Mouse (Mus musculus): Measurements from ENCODE around the gene Ptch2. TPM values are rescaled to one million over a fixed set of nuclear protein-coding genes. Genes with fewer than 3 reads are reported as not detected.

Ptch2 gene
- 4.0 and 4.5 TPM in 2 replicates for polyA plus RNA-seq (2014; fragmentation: Nextera tagmentation; extraction: Ambion mirVana)

DNA sequence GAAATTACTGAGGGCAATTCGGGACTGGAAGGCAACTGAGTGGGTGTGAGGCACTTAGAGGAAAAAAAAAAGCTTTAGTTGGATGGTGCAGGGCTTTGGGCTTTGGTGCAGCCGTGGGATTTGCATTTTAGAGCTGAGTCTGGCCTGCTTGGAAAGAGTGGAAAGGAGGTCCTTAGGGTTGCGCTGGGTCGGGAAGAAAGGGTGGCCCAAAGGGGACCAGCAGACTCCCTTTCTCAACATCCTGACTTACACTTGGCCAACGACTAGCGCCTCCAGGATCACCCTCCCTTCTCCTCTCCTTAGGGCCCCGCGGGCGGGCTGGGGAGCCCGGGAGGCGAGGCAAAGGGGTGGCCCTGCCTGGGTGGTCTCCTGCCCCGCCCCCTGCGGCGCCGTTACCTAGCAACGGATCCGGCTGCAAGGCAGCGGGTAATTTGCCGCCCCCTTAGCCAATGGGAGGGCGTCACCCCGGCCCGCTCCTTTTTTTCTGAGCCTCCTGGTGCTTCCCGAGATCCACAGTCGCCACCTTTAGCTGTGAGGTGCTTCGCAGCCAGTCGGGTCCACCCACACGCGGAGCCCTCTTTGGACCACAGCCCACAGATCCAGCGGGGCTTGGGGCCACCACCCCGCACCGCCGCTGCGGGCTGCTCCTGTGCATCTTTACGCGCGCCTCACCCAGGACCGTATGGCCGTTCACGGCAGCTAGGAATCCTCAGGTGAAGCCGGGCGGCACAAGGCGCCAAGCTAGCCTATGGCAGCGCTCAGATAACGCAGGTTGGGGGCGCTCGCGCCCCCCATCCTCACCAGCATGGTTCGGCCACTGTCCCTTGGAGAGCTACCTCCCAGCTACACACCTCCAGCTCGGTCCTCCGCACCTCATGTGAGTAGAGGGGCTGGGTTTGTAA, at the start of gene Ptch2:
Gene Ptch2, plus strand, starts transcription at position 525 of the 902 bp plus-strand sequence.
- no peaks in the 10 kb centered on the region for H3K36me3 ChIP-seq (ENCODE audit: control insufficient read depth, insufficient read depth, low read length)
- ATAC-seq (ENCODE audit: low FRiP score, low TSS enrichment) (peak; percentile 89), DNase-seq (peak; percentile 88)
- H3K9ac ChIP-seq (replicated peaks; ENCODE audit: low read length): peak within 1 kb of the TSS; percentile 70
- H3K27ac ChIP-seq (replicated peaks; ENCODE audit: low read depth, low read length): peak within 1 kb of the TSS; percentile 77
- peak within 1 kb of the TSS; percentile 88 for H3K4me2 ChIP-seq (ENCODE audit: low read length)
- H3K27me3 ChIP-seq (ENCODE audit: control insufficient read depth, insufficient read depth, low read length): peaks cover 24% of the 10 kb centered on the region
- no peaks in the 10 kb centered on the region for H3K9me3 ChIP-seq (ENCODE audit: control insufficient read depth, low read length)
- H3K4me1 ChIP-seq (ENCODE audit: control insufficient read depth, insufficient read depth, low read length): peaks cover 24% of the 10 kb centered on the region
- peak within 1 kb of the TSS; percentile 64 for H3K4me3 ChIP-seq (replicated peaks; ENCODE audit: low read depth, low read length)
- 1% methylated on average over 49 of the region's 50 CpGs for WGBS

DNA sequence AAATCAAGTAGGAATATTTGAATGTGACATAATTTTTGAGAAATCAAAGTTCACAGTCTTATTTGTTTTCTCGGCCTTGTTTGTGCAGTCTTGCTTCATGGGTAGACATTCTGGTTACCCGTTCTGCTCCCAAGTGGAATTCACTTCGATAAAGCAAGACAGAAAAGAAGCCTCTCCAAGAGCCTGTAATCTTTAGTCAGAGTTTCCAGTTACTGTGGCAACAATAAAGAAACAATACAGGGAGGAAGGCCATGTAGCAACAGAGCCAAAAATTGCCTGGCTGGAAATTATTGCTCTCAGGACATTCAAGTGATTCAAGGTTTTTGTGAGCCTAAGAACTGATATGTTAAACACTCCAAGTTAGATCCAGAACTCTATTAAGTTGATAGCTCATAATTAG, 47.0 kb upstream of the Ptch2 start:
- 79% methylated on average over 3 of the region's 3 CpGs for WGBS
- Histone ChIP-seq H3K4me2 (ENCODE audit: low read length) (no peak overlapping the region), H3K27me3 (ENCODE audit: control insufficient read depth, insufficient read depth, low read length) (no peaks in the 10 kb centered on the region), H3K4me1 (ENCODE audit: control insufficient read depth, insufficient read depth, low read length) (no peaks in the 10 kb centered on the region), H3K4me3 (replicated peaks; ENCODE audit: low read depth, low read length) (no peak overlapping the region), H3K9me3 (ENCODE audit: control insufficient read depth, low read length) (no peaks in the 10 kb centered on the region), H3K9ac (replicated peaks; ENCODE audit: low read length) (no peak overlapping the region), H3K27ac (replicated peaks; ENCODE audit: low read depth, low read length) (no peak overlapping the region), H3K36me3 (ENCODE audit: control insufficient read depth, insufficient read depth, low read length) (peaks cover 12% of the 10 kb centered on the region)
- DNase-seq (no peak), ATAC-seq (ENCODE audit: low FRiP score, low TSS enrichment) (no peak)

DNA sequence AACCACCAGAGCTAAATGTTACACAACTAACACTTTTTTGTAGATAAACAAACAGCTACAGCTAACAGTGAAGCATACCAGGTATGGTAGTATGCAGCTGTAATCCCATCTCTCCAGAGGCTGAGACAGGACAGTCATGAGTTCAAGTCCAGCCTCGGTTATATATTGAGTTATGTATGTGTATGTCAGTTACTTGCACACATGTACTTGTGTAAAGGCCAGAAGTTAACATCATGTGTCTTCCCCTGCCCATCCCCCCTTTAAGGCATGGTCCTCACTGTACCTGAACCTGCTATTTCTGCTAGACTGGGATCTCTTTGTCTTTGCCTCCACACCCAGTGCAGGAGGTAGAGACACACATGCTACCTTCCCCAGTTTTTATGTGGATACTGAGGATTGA, 46.4 kb upstream of the Ptch2 start:
- Histone ChIP-seq H3K9me3 (ENCODE audit: control insufficient read depth, low read length) (no peaks in the 10 kb centered on the region), H3K4me3 (replicated peaks; ENCODE audit: low read depth, low read length) (no peak overlapping the region), H3K36me3 (ENCODE audit: control insufficient read depth, insufficient read depth, low read length) (peaks cover 12% of the 10 kb centered on the region), H3K9ac (replicated peaks; ENCODE audit: low read length) (no peak overlapping the region), H3K27ac (replicated peaks; ENCODE audit: low read depth, low read length) (no peak overlapping the region), H3K27me3 (ENCODE audit: control insufficient read depth, insufficient read depth, low read length) (no peaks in the 10 kb centered on the region), H3K4me1 (ENCODE audit: control insufficient read depth, insufficient read depth, low read length) (no peaks in the 10 kb centered on the region), H3K4me2 (ENCODE audit: low read length) (no peak overlapping the region)
- ATAC-seq (ENCODE audit: low FRiP score, low TSS enrichment): no peak
- 100% methylated on average over 1 of the region's 1 CpGs for WGBS
- DNase-seq: no peak

GRCm38 (mm10) chr4:117052626-117053025, 43.2 kb upstream of the Ptch2 start:
- Histone ChIP-seq H3K27me3 (ENCODE audit: control insufficient read depth, insufficient read depth, low read length) (no peaks in the 10 kb centered on the region), H3K9ac (replicated peaks; ENCODE audit: low read length) (no peak overlapping the region), H3K27ac (replicated peaks; ENCODE audit: low read depth, low read length) (no peak overlapping the region), H3K9me3 (ENCODE audit: control insufficient read depth, low read length) (no peaks in the 10 kb centered on the region), H3K4me3 (replicated peaks; ENCODE audit: low read depth, low read length) (no peak overlapping the region), H3K36me3 (ENCODE audit: control insufficient read depth, insufficient read depth, low read length) (peaks cover 8% of the 10 kb centered on the region), H3K4me2 (ENCODE audit: low read length) (no peak overlapping the region), H3K4me1 (ENCODE audit: control insufficient read depth, insufficient read depth, low read length) (no peaks in the 10 kb centered on the region)
- peak; percentile 8 for DNase-seq
- WGBS: 77% methylated on average over 4 of the region's 4 CpGs
- no peak for ATAC-seq (ENCODE audit: low FRiP score, low TSS enrichment)

DNA sequence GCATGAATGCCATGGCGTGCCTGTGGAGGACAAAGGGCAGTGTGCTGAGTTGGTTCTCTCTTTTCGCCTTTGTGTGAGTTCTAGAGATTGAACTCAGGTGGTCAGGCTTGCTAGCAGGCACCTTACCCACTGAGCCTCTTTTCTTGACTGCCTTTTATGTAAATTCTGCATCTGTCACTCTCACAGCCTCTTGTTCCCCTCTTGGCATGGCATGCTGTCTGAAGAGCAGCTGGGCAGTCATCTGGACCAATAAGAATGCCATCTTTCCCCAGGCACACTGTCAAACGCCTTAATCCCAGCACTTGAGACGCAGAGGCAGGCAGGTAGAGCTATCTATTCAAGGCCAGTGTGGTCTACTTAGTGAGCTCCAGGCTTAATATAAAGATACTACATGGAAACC, 41.9 kb upstream of the Ptch2 start:
- H3K36me3 ChIP-seq (ENCODE audit: control insufficient read depth, insufficient read depth, low read length): peaks cover 8% of the 10 kb centered on the region
- no peaks in the 10 kb centered on the region for H3K4me1 ChIP-seq (ENCODE audit: control insufficient read depth, insufficient read depth, low read length)
- whole genome bisulfite sequencing: 61% methylated on average over 4 of the region's 4 CpGs
- H3K9ac ChIP-seq (replicated peaks; ENCODE audit: low read length): no peak overlapping the region
- no peaks in the 10 kb centered on the region; the same call in 1 of the 2 replicates for H3K27me3 ChIP-seq (ENCODE audit: control insufficient read depth, insufficient read depth, low read length)
- H3K27ac ChIP-seq (replicated peaks; ENCODE audit: low read depth, low read length): no peak overlapping the region
- ATAC-seq (ENCODE audit: low FRiP score, low TSS enrichment): no peak
- H3K9me3 ChIP-seq (ENCODE audit: control insufficient read depth, low read length): no peaks in the 10 kb centered on the region
- no peak overlapping the region for H3K4me3 ChIP-seq (replicated peaks; ENCODE audit: low read depth, low read length)
- peak; percentile 24 for DNase-seq
- no peak overlapping the region for H3K4me2 ChIP-seq (ENCODE audit: low read length)

DNA sequence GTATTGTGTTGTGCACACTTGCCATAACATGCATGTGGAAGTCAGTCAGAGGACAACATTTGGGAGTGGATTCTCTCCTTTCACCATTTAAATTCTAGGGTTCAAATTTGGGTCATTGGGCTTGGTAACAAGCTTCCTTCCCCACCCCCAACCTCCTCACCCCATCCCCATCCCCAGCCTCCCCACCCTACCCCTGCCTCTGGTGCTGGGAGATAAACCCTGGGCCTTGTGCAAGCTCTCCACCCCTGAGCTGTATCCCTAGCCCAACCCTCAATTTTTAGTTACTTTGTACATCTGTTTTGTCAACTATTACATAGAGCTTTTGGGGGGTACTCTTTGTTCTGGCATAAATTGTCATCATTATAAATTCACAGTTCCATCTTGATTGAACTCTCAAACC, 39.8 kb upstream of the Ptch2 start:
- DNase-seq: no peak
- Histone ChIP-seq H3K9ac (replicated peaks; ENCODE audit: low read length) (no peak overlapping the region), H3K36me3 (ENCODE audit: control insufficient read depth, insufficient read depth, low read length) (peaks cover 10% of the 10 kb centered on the region), H3K4me3 (replicated peaks; ENCODE audit: low read depth, low read length) (no peak overlapping the region), H3K9me3 (ENCODE audit: control insufficient read depth, low read length) (no peaks in the 10 kb centered on the region), H3K4me2 (ENCODE audit: low read length) (no peak overlapping the region), H3K27me3 (ENCODE audit: control insufficient read depth, insufficient read depth, low read length) (peaks cover 18% of the 10 kb centered on the region), H3K27ac (replicated peaks; ENCODE audit: low read depth, low read length) (no peak overlapping the region), H3K4me1 (ENCODE audit: control insufficient read depth, insufficient read depth, low read length) (no peaks in the 10 kb centered on the region)
- ATAC-seq (ENCODE audit: low FRiP score, low TSS enrichment): no peak

DNA sequence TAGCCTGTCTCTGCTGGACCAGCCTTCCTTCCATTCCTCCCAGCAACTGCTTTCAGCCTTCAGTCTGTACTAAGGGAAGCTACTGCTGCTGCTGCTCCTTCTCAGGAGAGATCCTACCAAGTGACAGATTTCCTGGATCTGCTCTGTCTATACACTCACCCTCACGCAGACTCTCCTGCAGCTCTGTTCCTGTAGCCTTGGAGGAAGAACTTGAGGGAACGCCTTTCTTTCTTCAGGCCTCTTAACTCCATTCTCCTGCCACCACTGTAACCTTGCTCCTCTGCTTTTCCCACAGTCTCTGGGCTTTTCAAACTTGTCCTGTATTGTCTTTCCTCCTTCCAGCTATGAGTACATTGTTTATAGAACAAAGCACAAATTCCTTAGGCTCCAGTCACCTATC, 39.4 kb upstream of the Ptch2 start:
- Histone ChIP-seq H3K27ac (replicated peaks; ENCODE audit: low read depth, low read length) (no peak overlapping the region), H3K4me3 (replicated peaks; ENCODE audit: low read depth, low read length) (no peak overlapping the region), H3K9me3 (ENCODE audit: control insufficient read depth, low read length) (no peaks in the 10 kb centered on the region), H3K36me3 (ENCODE audit: control insufficient read depth, insufficient read depth, low read length) (peaks cover 12% of the 10 kb centered on the region), H3K9ac (replicated peaks; ENCODE audit: low read length) (no peak overlapping the region), H3K27me3 (ENCODE audit: control insufficient read depth, insufficient read depth, low read length) (peaks cover 22% of the 10 kb centered on the region), H3K4me2 (ENCODE audit: low read length) (no peak overlapping the region), H3K4me1 (ENCODE audit: control insufficient read depth, insufficient read depth, low read length) (no peaks in the 10 kb centered on the region)
- DNase-seq (no peak), ATAC-seq (ENCODE audit: low FRiP score, low TSS enrichment) (no peak)
- WGBS: 84% methylated on average over 2 of the region's 2 CpGs

DNA sequence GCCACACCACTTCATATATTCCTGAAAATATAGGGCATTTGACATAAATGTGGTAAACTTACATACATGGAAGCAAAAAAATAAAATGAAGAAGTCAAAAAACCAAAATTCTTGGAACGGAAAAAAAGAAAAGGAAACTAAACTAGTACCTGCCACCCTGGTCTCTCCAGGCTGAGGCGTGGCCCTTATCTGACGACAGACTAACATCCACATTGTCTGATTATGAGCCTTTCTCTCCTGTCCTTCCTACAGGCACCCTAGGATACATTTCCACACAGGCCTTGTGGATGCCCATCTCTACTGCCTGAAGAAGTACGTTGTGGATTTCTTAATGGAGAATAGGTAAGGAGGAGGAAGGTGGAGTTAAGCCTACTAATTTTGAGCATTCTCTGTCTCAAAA, 37.4 kb upstream of the Ptch2 start:
- Histone ChIP-seq H3K9me3 (ENCODE audit: control insufficient read depth, low read length) (no peaks in the 10 kb centered on the region), H3K4me1 (ENCODE audit: control insufficient read depth, insufficient read depth, low read length) (no peaks in the 10 kb centered on the region), H3K4me2 (ENCODE audit: low read length) (no peak overlapping the region), H3K27ac (replicated peaks; ENCODE audit: low read depth, low read length) (no peak overlapping the region), H3K36me3 (ENCODE audit: control insufficient read depth, insufficient read depth, low read length) (peaks cover 10% of the 10 kb centered on the region; the same call in 1 of the 2 replicates), H3K4me3 (replicated peaks; ENCODE audit: low read depth, low read length) (no peak overlapping the region), H3K27me3 (ENCODE audit: control insufficient read depth, insufficient read depth, low read length) (peaks cover 25% of the 10 kb centered on the region), H3K9ac (replicated peaks; ENCODE audit: low read length) (no peak overlapping the region)
- 87% methylated on average over 4 of the region's 4 CpGs for WGBS
- DNase-seq (no peak), ATAC-seq (ENCODE audit: low FRiP score, low TSS enrichment) (no peak)
